8 mouse cellular contexts compared by ENCODE assay signal in genomic region chr4:134946024-134946744, GRCm38 (mm10). TPM values are rescaled to one million over a fixed set of nuclear protein-coding genes. Genes with fewer than 3 reads are reported as not detected.
A peak's percentile ranks its signal among the peaks of the same experiment; 100 is the strongest.
DNase-seq lines count a peak whose midpoint lies in the region; ATAC-seq and TF ChIP-seq lines count a peak whose summit lies in the region.

No protein-coding gene starts in this region.

- H3K4me2 ChIP-seq in embryonic facial prominence, embryonic 11.5 days (ENCODE audit: low read depth, low read length): no peak overlapping the region
- H3K4me2 ChIP-seq in intestine, postnatal 0 days (replicated peaks; ENCODE audit: low read depth): peak overlapping the region; percentile 55
- H3K4me2 ChIP-seq in limb, embryonic 13.5 days (replicated peaks): peak overlapping the region; percentile 59
- peak overlapping the region; percentile 47 for H3K4me2 ChIP-seq in midbrain, embryonic 14.5 days (ENCODE audit: low read length)

- H3K4me1 ChIP-seq in embryonic facial prominence, embryonic 11.5 days (ENCODE audit: control insufficient read depth, insufficient read depth, low read length): no peaks in the 10 kb centered on the region
- H3K4me1 ChIP-seq in intestine, postnatal 0 days (replicated peaks; ENCODE audit: control insufficient read depth, insufficient read depth, low read length): no peaks in the 10 kb centered on the region
- H3K4me1 ChIP-seq in limb, embryonic 13.5 days: peaks cover 23% of the 10 kb centered on the region
- no peaks in the 10 kb centered on the region for H3K4me1 ChIP-seq in midbrain, embryonic 14.5 days (ENCODE audit: control insufficient read depth, insufficient read depth, low read length)

- no peaks in the 10 kb centered on the region; the same call in 1 of the 2 replicates for H3K27me3 ChIP-seq in embryonic facial prominence, embryonic 11.5 days (ENCODE audit: control insufficient read depth, insufficient read depth, low read length)
- peaks cover 24% of the 10 kb centered on the region for H3K27me3 ChIP-seq in intestine, postnatal 0 days (replicated peaks; ENCODE audit: control insufficient read depth, insufficient read depth, low read length)
- peaks cover 41% of the 10 kb centered on the region for H3K27me3 ChIP-seq in limb, embryonic 13.5 days
- 0 out of 2 replicates have a peak, but pooled peaks cover 8% of the 10 kb centered on the region for H3K27me3 ChIP-seq in midbrain, embryonic 14.5 days (ENCODE audit: control insufficient read depth, insufficient read depth, low read length)

- whole genome bisulfite sequencing in embryonic facial prominence, embryonic 11.5 days: 18% methylated on average over 17 of the region's 17 CpGs
- 6% methylated on average over 17 of the region's 17 CpGs for WGBS in intestine, postnatal 0 days
- 14% methylated on average over 17 of the region's 17 CpGs for WGBS in limb, embryonic 13.5 days
- 15% methylated on average over 17 of the region's 17 CpGs for WGBS in midbrain, embryonic 14.5 days

- TF ChIP-seq CTCF in intestine, postnatal 0 days (IDR thresholded peaks at IDR 0.05; ENCODE audit: low read depth): peak; percentile 91

- H3K9me3 ChIP-seq in embryonic facial prominence, embryonic 11.5 days (replicated peaks; ENCODE audit: control insufficient read depth, low read length): no peaks in the 10 kb centered on the region
- H3K9me3 ChIP-seq in intestine, postnatal 0 days (ENCODE audit: control insufficient read depth): no peaks in the 10 kb centered on the region
- no peaks in the 10 kb centered on the region for H3K9me3 ChIP-seq in limb, embryonic 13.5 days
- H3K9me3 ChIP-seq in midbrain, embryonic 14.5 days (ENCODE audit: control insufficient read depth, low read length): no peaks in the 10 kb centered on the region

- H3K4me3 ChIP-seq in embryonic facial prominence, embryonic 11.5 days (ENCODE audit: low read depth, low read length): no peak overlapping the region
- no peak overlapping the region for H3K4me3 ChIP-seq in intestine, postnatal 0 days (ENCODE audit: low read depth, low read length)
- H3K4me3 ChIP-seq in limb, embryonic 13.5 days: peak overlapping the region; percentile 21; the same call in 1 of the 2 replicates
- H3K4me3 ChIP-seq in midbrain, embryonic 14.5 days (replicated peaks; ENCODE audit: low read depth, low read length): peak overlapping the region; percentile 19; the same call in 1 of the 2 replicates

- H3K9ac ChIP-seq in embryonic facial prominence, embryonic 11.5 days (replicated peaks; ENCODE audit: low read length): no peak overlapping the region
- no peak overlapping the region for H3K9ac ChIP-seq in intestine, postnatal 0 days (ENCODE audit: low read depth, low read length)
- peak overlapping the region; percentile 45; the same call in 1 of the 2 replicates for H3K9ac ChIP-seq in limb, embryonic 13.5 days
- peak overlapping the region; percentile 36; the same call in 1 of the 2 replicates for H3K9ac ChIP-seq in midbrain, embryonic 14.5 days (replicated peaks; ENCODE audit: low read length)

- no peak for ATAC-seq in embryonic facial prominence, embryonic 11.5 days (replicated peaks; ENCODE audit: insufficient number of reproducible peaks, low FRiP score, low TSS enrichment, low read depth)
- peak; percentile 42; the same call in 1 of the 2 replicates for ATAC-seq in intestine, postnatal 0 days
- 0 out of 2 replicates have a peak, but pooled peaks have one; percentile 30 for ATAC-seq in limb, embryonic 13.5 days (ENCODE audit: low FRiP score, low read depth)
- ATAC-seq in midbrain, embryonic 14.5 days (ENCODE audit: low FRiP score, low TSS enrichment): no peak

- peak; percentile 76 to 77 for DNase-seq in left cerebral cortex, adult 18-20 months (ENCODE audit: low spot score in 2 of 2)
- no peak for DNase-seq in left cerebral cortex, adult 11 months (ENCODE audit: low spot score)
- peak; percentile 89 for DNase-seq in embryonic facial prominence, embryonic 11.5 days (ENCODE audit: low spot score)
- DNase-seq in heart, adult 18-20 months: peak; percentile 76 to 85
- peak; percentile 91 for DNase-seq in midbrain, embryonic 14.5 days
- DNase-seq in spleen, adult 18-20 months: peak; percentile 30 to 63

- H3K36me3 ChIP-seq in embryonic facial prominence, embryonic 11.5 days (replicated peaks; ENCODE audit: control insufficient read depth, insufficient read depth, low read depth, low read length): no peaks in the 10 kb centered on the region
- H3K36me3 ChIP-seq in intestine, postnatal 0 days (ENCODE audit: control insufficient read depth, insufficient read depth): no peaks in the 10 kb centered on the region
- no peaks in the 10 kb centered on the region for H3K36me3 ChIP-seq in limb, embryonic 13.5 days
- no peaks in the 10 kb centered on the region for H3K36me3 ChIP-seq in midbrain, embryonic 14.5 days (ENCODE audit: control insufficient read depth, insufficient read depth, low read length)

- no peak overlapping the region for H3K27ac ChIP-seq in embryonic facial prominence, embryonic 11.5 days (replicated peaks; ENCODE audit: low read depth, low read length)
- no peak overlapping the region for H3K27ac ChIP-seq in intestine, postnatal 0 days (ENCODE audit: low read depth, low read length)
- no peak overlapping the region for H3K27ac ChIP-seq in limb, embryonic 13.5 days
- no peak overlapping the region for H3K27ac ChIP-seq in midbrain, embryonic 14.5 days (replicated peaks; ENCODE audit: low read depth, low read length)

RNA-seq across cellular contexts. Expression of gene Syf2, which starts 15.5 kb away (rescaled TPM):
- total RNA-seq in left cerebral cortex, adult 18-20 months (2021): 10 to 100 TPM; 59.9 to 63.6 TPM
- polyA plus RNA-seq in embryonic facial prominence, embryonic 11.5 days (2014; fragmentation: Nextera tagmentation; extraction: Ambion mirVana): 69.5 and 79.5 TPM in 2 replicates
- total RNA-seq in heart, adult 18-20 months (2021): 10 to 100 TPM; 52.5 to 56.9 TPM
- 76.2 and 88.6 TPM in 2 replicates for polyA plus RNA-seq in intestine, postnatal 0 days (2015; fragmentation: Nextera tagmentation; extraction: Ambion mirVana)
- 73.4 and 75.5 TPM in 2 replicates for polyA plus RNA-seq in limb, embryonic 13.5 days (2015; fragmentation: Nextera tagmentation; extraction: Ambion mirVana)
- polyA plus RNA-seq in midbrain, embryonic 14.5 days (2014; fragmentation: Nextera tagmentation; extraction: Ambion mirVana): 53.4 and 61.2 TPM in 2 replicates

RNA-seq across cellular contexts. Expression of gene Rsrp1, which starts 22.8 kb away (rescaled TPM):
- total RNA-seq in left cerebral cortex, adult 18-20 months (2021): 100 to 1,000 TPM; 248 to 297 TPM
- polyA plus RNA-seq in embryonic facial prominence, embryonic 11.5 days (2014; fragmentation: Nextera tagmentation; extraction: Ambion mirVana): 351 and 368 TPM in 2 replicates
- total RNA-seq in heart, adult 18-20 months (2021): 100 to 1,000 TPM; 177 to 237 TPM
- 252 and 263 TPM in 2 replicates for polyA plus RNA-seq in intestine, postnatal 0 days (2015; fragmentation: Nextera tagmentation; extraction: Ambion mirVana)
- polyA plus RNA-seq in limb, embryonic 13.5 days (2015; fragmentation: Nextera tagmentation; extraction: Ambion mirVana): 523 and 552 TPM in 2 replicates
- polyA plus RNA-seq in midbrain, embryonic 14.5 days (2014; fragmentation: Nextera tagmentation; extraction: Ambion mirVana): 526 and 563 TPM in 2 replicates

RNA-seq across cellular contexts. Expression of gene Tmem50a, which starts 31.4 kb away (rescaled TPM):
- 100 to 1,000 TPM; 119 to 127 TPM for total RNA-seq in left cerebral cortex, adult 18-20 months (2021)
- polyA plus RNA-seq in embryonic facial prominence, embryonic 11.5 days (2014; fragmentation: Nextera tagmentation; extraction: Ambion mirVana): 148 and 151 TPM in 2 replicates
- total RNA-seq in heart, adult 18-20 months (2021): 10 to 100 TPM; 61.9 to 65.3 TPM
- 129 and 136 TPM in 2 replicates for polyA plus RNA-seq in intestine, postnatal 0 days (2015; fragmentation: Nextera tagmentation; extraction: Ambion mirVana)
- 187 and 193 TPM in 2 replicates for polyA plus RNA-seq in limb, embryonic 13.5 days (2015; fragmentation: Nextera tagmentation; extraction: Ambion mirVana)
- polyA plus RNA-seq in midbrain, embryonic 14.5 days (2014; fragmentation: Nextera tagmentation; extraction: Ambion mirVana): 196 and 210 TPM in 2 replicates

Comparison
In these comparisons a context has a peak if more than half of its experiments do, and no peak if none do; other contexts are left out.
1. ATAC-seq: peak in intestine, postnatal 0 days (single experiment) and limb, embryonic 13.5 days (single experiment); none in embryonic facial prominence, embryonic 11.5 days (single experiment) and midbrain, embryonic 14.5 days (single experiment).
2. H3K4me3 ChIP-seq: peak in limb, embryonic 13.5 days (single experiment) and midbrain, embryonic 14.5 days (single experiment); none in embryonic facial prominence, embryonic 11.5 days (single experiment) and intestine, postnatal 0 days (single experiment).
3. H3K9ac ChIP-seq: peak in limb, embryonic 13.5 days (single experiment) and midbrain, embryonic 14.5 days (single experiment); none in embryonic facial prominence, embryonic 11.5 days (single experiment) and intestine, postnatal 0 days (single experiment).